Mouse (Mus musculus) erythroblast, embryonic 14.5 days (primary cell): ENCODE results near the gene Tas2r114.

ENCODE experiments used
- GATA1 ChIP-seq: IDR thresholded peaks from 2 replicates; pipeline ENCODE4 v1.6.1; 2012; ENCODE audit warnings: low read length, inconsistent platforms, mixed read lengths
- TAL1 ChIP-seq: IDR thresholded peaks from 3 replicates; pipeline ENCODE4 v1.6.1; 2012; ENCODE audit warnings: low read length, inconsistent platforms, mixed read lengths

DNA sequence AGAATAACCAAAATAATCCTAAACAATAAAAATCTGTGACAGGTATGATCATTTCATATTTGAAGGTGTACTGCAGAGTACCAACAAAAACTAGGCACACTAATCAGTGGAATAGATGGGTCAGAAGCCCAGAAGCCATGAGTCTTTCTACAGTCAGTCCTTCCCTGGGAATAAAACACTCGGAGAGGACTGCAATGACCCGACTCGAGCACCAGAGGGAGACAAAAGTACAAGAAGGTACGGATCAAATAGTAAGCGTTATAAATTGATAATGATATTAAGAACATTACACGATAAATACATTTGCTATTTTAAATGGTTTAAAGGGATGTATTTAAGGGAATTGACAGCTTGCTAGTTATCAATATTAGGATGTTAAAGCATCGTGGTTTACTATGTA, 22.9 kb upstream of the Tas2r114 start:
- TF ChIP-seq GATA1 (no peak), TAL1 (no peak)
